Mouse (Mus musculus) ovary, postnatal 36 days (tissue): ENCODE data around the gene Cdk5rap2.
A peak's percentile ranks its signal among the peaks of the same experiment; 100 is the strongest.

Experiments
- DNase-seq: peaks from one replicate; pipeline ENCODE4 v3.0.0; 2022; ENCODE audit warnings: low spot score, mixed read lengths

The Cdk5rap2 gene

GRCm38 (mm10) chr4:70409994-70410721 lies at the start of gene Cdk5rap2:
Cdk5rap2 (minus strand) TSS chr4:70410443.
- DNase-seq, result peak; percentile 97

- no peak for DNase-seq
Observed at GRCm38 (mm10) chr4:70452161-70452560, 41.9 kb upstream of the Cdk5rap2 start.

GRCm38 (mm10) chr4:70451750-70452149 lies 41.5 kb upstream of the Cdk5rap2 start:
- DNase-seq, result peak; percentile 4

GRCm38 (mm10) chr4:70449668-70450067 lies 39.4 kb upstream of the Cdk5rap2 start:
- no peak for DNase-seq

- no peak for DNase-seq
Observed at GRCm38 (mm10) chr4:70446774-70447173, 36.5 kb upstream of the Cdk5rap2 start.

- no peak for DNase-seq
Observed at GRCm38 (mm10) chr4:70420202-70420601, 10.0 kb upstream of the Cdk5rap2 start.

GRCm38 (mm10) chr4:70412126-70412525 lies 1.9 kb upstream of the Cdk5rap2 start:
- DNase-seq, result no peak

- no peak for DNase-seq
Observed at GRCm38 (mm10) chr4:70409456-70409855, 787 bp downstream of the Cdk5rap2 start.

GRCm38 (mm10) chr4:70402109-70402819 lies 8.0 kb downstream of the Cdk5rap2 start:
- peak; percentile 13 for DNase-seq

GRCm38 (mm10) chr4:70399476-70399875 lies 10.8 kb downstream of the Cdk5rap2 start:
- DNase-seq, result no peak

GRCm38 (mm10) chr4:70399074-70399473 lies 11.2 kb downstream of the Cdk5rap2 start:
- DNase-seq, result no peak

GRCm38 (mm10) chr4:70398088-70398487 lies 12.2 kb downstream of the Cdk5rap2 start:
- no peak for DNase-seq

- no peak for DNase-seq
Observed at GRCm38 (mm10) chr4:70396701-70397100, 13.5 kb downstream of the Cdk5rap2 start.

GRCm38 (mm10) chr4:70394736-70395135 lies 15.5 kb downstream of the Cdk5rap2 start:
- DNase-seq, result no peak

GRCm38 (mm10) chr4:70391760-70392372 lies 18.4 kb downstream of the Cdk5rap2 start:
- no peak for DNase-seq

GRCm38 (mm10) chr4:70391073-70391472 lies 19.2 kb downstream of the Cdk5rap2 start:
- DNase-seq, result no peak

GRCm38 (mm10) chr4:70386206-70386605 lies 24.0 kb downstream of the Cdk5rap2 start:
- no peak for DNase-seq

GRCm38 (mm10) chr4:70377359-70377758 lies 32.9 kb downstream of the Cdk5rap2 start:
- DNase-seq, result no peak

GRCm38 (mm10) chr4:70365061-70365858 lies 45.0 kb downstream of the Cdk5rap2 start:
- DNase-seq, result no peak

- DNase-seq, result no peak
Observed at GRCm38 (mm10) chr4:70361366-70361765, 48.9 kb downstream of the Cdk5rap2 start.

GRCm38 (mm10) chr4:70355659-70356350 lies 54.4 kb downstream of the Cdk5rap2 start:
- DNase-seq, result peak; percentile 32

GRCm38 (mm10) chr4:70354448-70354847 lies 55.8 kb downstream of the Cdk5rap2 start:
- DNase-seq, result no peak
